Mouse (Mus musculus): ENCODE measurements around the gene Sar1b.

GRCm38 (mm10) chr11:51756352-51756771, 7.1 kb upstream of the Sar1b start:
- TF ChIP-seq CTCF (IDR thresholded peaks at IDR 0.05; ENCODE audit: borderline replicate concordance, extremely low read depth, insufficient read depth, insufficient read length) (no peak), POLR2A (IDR thresholded peaks at IDR 0.05; ENCODE audit: borderline replicate concordance, extremely low read depth, insufficient read depth, insufficient read length, poor library complexity, severe bottlenecking) (peak; percentile 70)
